Mouse (Mus musculus) adrenal gland, postnatal 25 days (tissue): ENCODE data around the gene Olfr984. TPM values are rescaled to one million over a fixed set of nuclear protein-coding genes. Genes with fewer than 3 reads are reported as not detected.

Experiments
- DNase-seq: peaks from one replicate; pipeline ENCODE4 v3.0.0; 2021; ENCODE audit warnings: mixed read lengths
- long read RNA-seq: library from polyadenylated mRNA; stranded (forward); transcript quantifications from one replicate; pipeline ENCODE4 v2.0.0, GENCODE M21; 2021
- total RNA-seq: library from RNA; stranded (reverse); gene quantifications from 2 replicates; pipeline ENCODE4 v1.2.3, GENCODE M21; 2021

The Olfr984 gene
- not detected in 2 replicates for total RNA-seq
- long read RNA-seq: 0 reads

DNA sequence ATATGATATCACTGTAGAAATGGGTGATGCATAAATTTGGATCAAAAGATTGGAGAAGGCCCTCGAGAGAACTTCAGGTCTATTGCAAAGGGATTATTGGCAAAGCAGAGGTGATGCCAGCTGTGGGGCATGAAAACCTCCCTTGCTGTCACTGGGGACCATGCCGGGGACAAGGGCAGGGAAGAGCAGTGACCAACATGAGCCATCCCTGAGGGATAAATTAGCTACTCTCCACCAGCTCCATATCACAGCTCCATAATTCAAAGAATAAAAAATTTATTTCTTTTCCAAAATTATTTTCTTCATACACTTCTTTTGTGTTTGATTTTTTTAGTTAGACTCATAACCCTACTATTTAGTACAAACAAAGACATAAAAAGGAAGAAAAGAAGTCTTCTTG, at the start of gene Olfr984:
Gene Olfr984, minus strand, starts transcription at position 101 of the 400 bp plus-strand sequence.
- no peak for DNase-seq

DNA sequence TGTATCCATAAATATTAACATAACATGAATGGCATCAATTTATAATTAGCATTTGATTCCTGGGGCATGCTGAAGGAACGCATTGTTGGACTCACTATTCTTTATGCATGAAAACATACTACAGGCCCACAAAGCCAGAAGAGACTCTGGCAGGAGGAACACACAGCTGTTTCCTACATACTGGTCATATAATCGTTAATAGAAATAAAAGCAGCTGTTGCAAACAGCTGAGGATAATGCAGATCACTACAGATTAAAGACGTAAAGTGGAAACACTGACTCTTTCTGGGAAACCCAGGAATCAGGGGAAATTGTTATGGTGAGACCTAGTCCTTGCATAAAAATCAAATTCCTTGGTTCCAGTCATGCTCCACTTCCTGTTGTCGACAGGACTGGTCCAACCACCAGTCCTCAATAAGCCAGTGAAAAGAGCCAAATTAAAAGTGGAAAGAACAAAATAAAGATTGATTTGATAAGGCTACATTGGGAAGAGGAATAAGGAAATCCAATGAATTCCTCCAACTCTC, 41.2 kb upstream of the Olfr984 start:
- no peak for DNase-seq

GRCm38 (mm10) chr9:40141544-40141943, 27.5 kb upstream of the Olfr984 start:
- DNase-seq: no peak

DNA sequence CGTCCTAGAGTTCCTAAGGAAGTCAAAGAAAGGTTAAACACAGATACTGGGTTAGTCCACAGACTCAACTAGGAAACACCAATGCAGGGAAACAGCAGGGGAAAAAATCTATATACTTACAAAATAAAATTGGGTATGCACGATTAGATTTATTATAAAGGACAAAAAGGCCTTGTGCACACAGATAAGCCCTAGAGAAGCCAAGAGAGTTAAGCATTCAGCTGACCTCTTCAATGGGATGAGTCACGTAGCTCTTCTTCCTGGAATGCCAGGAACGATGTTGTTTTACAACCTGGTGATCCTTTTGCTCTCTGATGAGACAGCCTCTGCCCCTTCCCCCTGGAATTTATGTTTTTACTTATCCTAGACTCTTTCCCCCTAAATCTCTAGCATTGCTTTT, 25.5 kb upstream of the Olfr984 start:
- DNase-seq: no peak

DNA sequence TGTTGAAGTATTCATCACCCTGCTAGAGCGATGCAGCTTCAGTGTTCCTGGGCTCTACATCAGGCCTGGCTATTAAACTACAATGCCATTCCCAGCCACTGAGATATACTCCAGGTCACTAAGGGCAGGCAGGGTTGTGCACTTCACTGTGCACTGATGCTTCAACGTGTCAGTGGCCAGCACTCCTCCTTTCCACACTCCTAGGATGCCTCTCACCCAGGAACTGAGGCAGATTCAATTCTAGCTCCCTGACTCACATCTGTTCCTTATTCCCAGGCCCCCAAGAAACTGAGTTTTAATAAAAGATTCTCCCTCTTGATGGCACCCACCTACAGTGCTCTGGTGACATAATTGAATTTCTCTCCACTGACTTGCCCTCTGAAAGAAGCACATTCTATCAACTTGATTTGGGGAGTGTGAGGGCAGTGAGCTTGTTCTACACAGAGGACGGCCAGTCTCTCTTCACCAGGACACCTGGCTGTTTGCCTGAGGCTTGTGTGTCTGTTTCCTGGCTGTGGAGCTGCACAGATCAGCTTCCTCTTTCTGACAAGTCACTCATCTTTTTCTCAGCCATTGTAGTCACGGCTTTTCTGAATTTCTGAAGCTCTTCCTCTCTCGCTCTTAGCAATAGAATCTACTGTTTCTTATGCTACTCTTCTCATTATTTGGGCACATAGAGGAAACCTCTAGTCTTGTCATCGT, 23.1 kb upstream of the Olfr984 start:
- DNase-seq: no peak

DNA sequence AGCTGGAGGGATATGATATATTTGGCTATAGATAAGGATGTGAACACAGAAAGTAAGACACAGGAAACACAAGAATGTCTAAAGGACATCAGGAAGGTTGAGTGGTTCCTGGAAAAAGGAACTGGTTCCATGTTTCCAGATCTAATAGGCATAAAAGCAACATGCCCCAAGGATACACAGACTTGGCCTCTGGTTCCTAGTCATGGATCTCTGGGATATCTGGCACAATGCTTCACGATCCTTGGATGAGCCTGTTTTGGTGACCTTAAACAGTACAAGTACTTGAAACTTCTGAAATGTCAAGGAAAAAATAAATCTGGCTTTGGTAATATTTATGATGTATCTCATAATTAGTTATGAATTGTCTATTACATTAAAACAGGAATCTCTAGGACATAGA, 16.6 kb upstream of the Olfr984 start:
- no peak for DNase-seq

GRCm38 (mm10) chr9:40130084-40130483, 16.1 kb upstream of the Olfr984 start, which contains the start of gene Olfr985:
Gene Olfr985 (minus strand): TSS chr9:40130184.
- DNase-seq: no peak

- DNase-seq: no peak
These were observed 3.3 kb upstream of the Olfr984 start for GRCm38 (mm10) chr9:40117287-40117659.

DNA sequence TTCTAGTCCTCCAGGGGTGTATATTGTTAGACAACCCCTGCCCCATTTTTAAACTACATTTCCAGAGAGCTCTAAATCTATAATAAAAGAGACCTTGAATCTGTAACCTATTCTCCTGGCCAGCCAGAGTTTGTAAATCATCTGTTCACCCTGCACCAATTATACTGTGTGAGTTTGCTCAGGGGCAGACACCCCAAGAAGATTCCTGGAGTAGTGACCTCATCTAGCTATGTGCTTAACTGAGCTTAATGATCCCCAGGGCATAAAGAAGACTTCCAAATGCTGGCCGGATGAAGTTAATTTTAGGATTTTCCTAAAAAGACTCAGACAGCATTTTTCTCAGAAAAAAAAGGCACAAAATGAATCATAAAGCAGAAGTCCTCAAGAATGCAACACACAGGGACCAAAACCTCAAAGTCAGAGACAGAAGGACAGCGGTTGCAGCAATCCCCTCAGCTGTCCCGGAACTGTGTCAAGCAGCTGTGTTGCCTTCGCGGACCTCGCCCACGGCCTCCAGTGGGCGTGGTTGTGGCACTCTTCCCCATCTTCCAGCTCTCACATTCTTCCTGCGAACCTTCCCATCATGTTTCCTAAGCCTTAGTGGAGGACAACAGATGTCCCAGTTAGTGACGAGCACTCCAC, 2.8 kb upstream of the Olfr984 start:
- DNase-seq: peak; percentile 32

GRCm38 (mm10) chr9:40094769-40095168, 19.2 kb downstream of the Olfr984 start:
- DNase-seq: no peak

DNA sequence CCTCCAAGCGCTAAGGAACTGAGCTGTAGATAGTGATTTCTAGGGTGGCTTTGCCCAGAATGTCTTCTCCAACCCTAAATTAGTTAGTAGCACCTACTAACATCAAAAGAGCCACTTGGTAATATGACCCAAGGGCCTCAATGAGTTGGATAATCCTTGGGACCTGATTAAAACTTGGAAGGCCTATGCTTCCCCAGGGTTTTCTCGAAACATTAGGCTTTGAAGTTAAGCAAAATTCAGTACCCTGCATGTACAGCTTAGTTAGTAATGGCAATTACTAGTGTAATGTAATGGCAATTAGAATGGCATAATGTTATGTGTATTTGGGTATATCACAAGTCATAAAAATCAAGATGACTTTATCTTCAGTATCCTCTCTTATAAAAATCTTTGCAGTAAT, 20.5 kb downstream of the Olfr984 start, which contains the start of gene Olfr983:
Gene Olfr983, minus strand, starts transcription at position 101 of the 400 bp plus-strand sequence.
- DNase-seq: no peak

DNA sequence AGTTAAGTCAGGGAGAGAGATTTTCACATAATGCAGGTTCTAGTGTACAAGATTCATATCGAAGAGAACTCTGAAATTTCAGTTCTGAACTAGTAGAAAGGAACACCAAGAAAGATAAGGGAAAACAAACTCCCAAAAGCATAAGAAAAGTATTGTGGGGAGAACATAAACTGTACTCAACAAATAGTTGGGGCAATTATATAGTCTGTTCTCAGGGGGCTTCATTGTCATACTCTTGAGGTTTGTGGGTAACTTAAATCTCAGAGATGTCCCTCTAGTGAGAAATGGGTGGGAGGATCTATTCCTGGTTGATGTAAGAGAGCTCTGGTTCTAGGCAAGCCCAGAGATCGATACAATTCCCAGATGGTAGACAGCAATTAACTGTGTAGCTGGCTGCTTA, 40.5 kb downstream of the Olfr984 start, which contains the start of gene Olfr982:
Gene Olfr982, plus strand, starts transcription at position 301 of the 400 bp plus-strand sequence.
- DNase-seq: no peak

DNA sequence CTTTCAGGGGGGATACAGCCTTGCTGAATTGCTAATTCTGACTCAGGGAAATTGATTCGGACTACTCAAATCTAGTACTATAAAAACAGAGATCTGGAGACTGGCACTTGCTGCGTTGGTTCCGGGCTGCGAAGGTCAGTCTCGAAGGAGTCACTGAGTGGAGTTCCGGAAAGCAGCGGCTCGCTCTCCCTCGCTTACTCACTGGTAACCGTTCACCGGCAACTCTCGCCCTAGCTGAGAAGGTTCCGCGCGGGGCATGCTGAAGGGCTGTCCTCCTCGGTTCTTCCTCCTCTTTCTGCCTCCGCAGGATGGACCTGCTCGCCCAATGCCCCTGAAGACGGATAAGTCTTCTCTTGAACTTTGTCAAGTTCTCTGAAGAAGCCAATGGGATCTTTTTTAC, 63.9 kb downstream of the Olfr984 start:
- no peak for DNase-seq

Other genes starting within 250 kb of the Olfr984 start
- gene Olfr972, start 247.8 kb downstream of the Olfr984 start, total RNA-seq: not detected in 2 replicates
- not detected in 2 replicates for gene Olfr229, start 206.9 kb downstream of the Olfr984 start, total RNA-seq
- gene Olfr974, start 176.7 kb downstream of the Olfr984 start, total RNA-seq: not detected in 2 replicates
- not detected in 2 replicates for gene Olfr975, start 162.2 kb downstream of the Olfr984 start, total RNA-seq
- gene Olfr976, start 153.1 kb downstream of the Olfr984 start, total RNA-seq: not detected in 2 replicates
- not detected in 2 replicates for gene Olfr978, start 122.1 kb downstream of the Olfr984 start, total RNA-seq
- gene Olfr979, start 110.7 kb downstream of the Olfr984 start, total RNA-seq: not detected in 2 replicates
- not detected in 2 replicates for gene Olfr980, start 104.6 kb downstream of the Olfr984 start, total RNA-seq
- not detected in 2 replicates for gene Olfr981, start 92.7 kb downstream of the Olfr984 start, total RNA-seq
- gene Olfr982, start 40.4 kb downstream of the Olfr984 start, total RNA-seq: not detected in 2 replicates
- gene Olfr983, start 20.6 kb downstream of the Olfr984 start, total RNA-seq: not detected in 2 replicates
- not detected in 2 replicates for gene Olfr985, start 16.0 kb upstream of the Olfr984 start, total RNA-seq
- gene Tmem225, start 33.9 kb upstream of the Olfr984 start, total RNA-seq: not detected in 2 replicates
- gene Olfr986, start 66.7 kb upstream of the Olfr984 start, total RNA-seq: not detected in 2 replicates
- 6.4 and 6.6 TPM in 2 replicates for gene Zfp202, start 78.1 kb upstream of the Olfr984 start, total RNA-seq
- 4.0 and 6.1 TPM in 2 replicates for gene Scn3b, start 155.0 kb upstream of the Olfr984 start, total RNA-seq